Mouse (Mus musculus) forebrain, postnatal 0 days (tissue): ENCODE measurements around the gene Olfr361. TPM values are rescaled to one million over a fixed set of nuclear protein-coding genes. Genes with fewer than 3 reads are reported as not detected.
"Not testable (repeated sequence)": the region's sequence is repeated elsewhere in the genome, so short reads cannot be mapped to it uniquely, and the experiment has no call there.

Source experiments
- ATAC-seq: fragments of 200-750 bp; cut with Nextera tagmentation; 2 replicates; pipeline ENCODE4 v1.8.0; 2017; ENCODE audit warnings: mild to moderate bottlenecking, moderate library complexity
- DNase-seq: peaks from one replicate; pipeline ENCODE4 v3.0.0-alpha.2; 2015
- H3K27ac ChIP-seq: fragments of 300-500 bp; sonication (generic); 2 replicates; pipeline ENCODE4 v1.5.1; 2014; ENCODE audit warnings: low read depth, mild to moderate bottlenecking, antibody characterized with exemption, low read length, moderate library complexity, mixed read lengths
- H3K27me3 ChIP-seq: fragments of 300-500 bp; sonication (generic); 2 replicates; pipeline ENCODE4 v1.6.1; 2014; ENCODE audit warnings: mild to moderate bottlenecking, low read length, mixed read lengths; ENCODE audit not compliant: insufficient read depth
- H3K36me3 ChIP-seq: fragments of 300-500 bp; sonication (generic); 2 replicates; pipeline ENCODE4 v1.6.1; 2014; ENCODE audit warnings: mild to moderate bottlenecking, moderate library complexity; ENCODE audit not compliant: insufficient read depth
- H3K4me1 ChIP-seq: fragments of 300-500 bp; sonication (generic); 2 replicates; pipeline ENCODE4 v1.6.1; 2014; ENCODE audit warnings: antibody characterized with exemption; ENCODE audit not compliant: insufficient read depth
- H3K4me2 ChIP-seq: fragments of 300-500 bp; sonication (generic); 2 replicates; pipeline ENCODE4 v1.6.1; 2014; ENCODE audit warnings: low read depth, mild to moderate bottlenecking, moderate library complexity
- H3K4me3 ChIP-seq: fragments of 300-500 bp; sonication (generic); 2 replicates; pipeline ENCODE4 v1.5.1; 2014; ENCODE audit warnings: low read depth, low read length, mixed read lengths
- H3K9ac ChIP-seq: fragments of 300-500 bp; sonication (generic); 2 replicates; pipeline ENCODE4 v1.6.1; 2014; ENCODE audit warnings: mild to moderate bottlenecking
- H3K9me3 ChIP-seq: fragments of 300-500 bp; sonication (generic); 2 replicates; pipeline ENCODE4 v1.6.1; 2016; ENCODE audit warnings: low read length
- CTCF ChIP-seq: sonication (generic); IDR thresholded peaks from 2 replicates; pipeline ENCODE4 v1.5.1; 2016; ENCODE audit warnings: antibody characterized with exemption, control low read depth, low read depth
- WGBS: fragments of 180-500 bp; shearing (Covaris S2); extraction: QIAGEN DNeasy Blood & Tissue Kit; methylation state at CpG from one replicate; pipeline ENCODE4 v1.1.7; 2014; 5-methylcytosine and 5-hydroxymethylcytosine counted together
- polyA plus RNA-seq: library from polyadenylated mRNA; unstranded; fragments of >200 nt; fragmentation: Nextera tagmentation; extraction: Ambion mirVana; gene quantifications from 2 replicates; pipeline ENCODE4 v1.2.1, GENCODE M21; 2015
- total RNA-seq: library from RNA; depleted of rRNA; stranded (reverse); fragments of >200 nt; gene quantifications from 2 replicates; pipeline ENCODE4 v1.2.3, GENCODE M21; 2014; rRNA removed

The Olfr361 gene
- total RNA-seq (not detected in 2 replicates), polyA plus RNA-seq (not detected in 2 replicates)

- not testable (repeated sequence) for H3K4me2 ChIP-seq, H3K9ac ChIP-seq, H3K36me3 ChIP-seq, H3K4me1 ChIP-seq, H3K4me3 ChIP-seq, H3K27me3 ChIP-seq, H3K9me3 ChIP-seq, ATAC-seq, H3K27ac ChIP-seq, DNase-seq
- WGBS: 67% methylated on average over 1 of the region's 1 CpGs
These were observed at the start of gene Olfr361 for GRCm38 (mm10) chr2:37089190-37089589. TSS of gene Olfr361 (minus strand) at chr2:37089290.

GRCm38 (mm10) chr2:37117810-37118209 is 28.7 kb upstream of the Olfr361 start, which contains the start of gene Olfr362:
TSS of gene Olfr362 (minus strand) at chr2:37117910.
- no peak for ATAC-seq
- TF ChIP-seq CTCF: no peak
- no peak for DNase-seq
- Histone ChIP-seq H3K36me3 (no peaks in the 10 kb centered on the region), H3K4me1 (no peaks in the 10 kb centered on the region), H3K27ac (no peak within 1 kb of the TSS), H3K4me3 (no peak within 1 kb of the TSS), H3K9me3 (0 out of 2 replicates have a peak, but pooled peaks cover 3% of the 10 kb centered on the region), H3K4me2 (no peak within 1 kb of the TSS), H3K9ac (no peak within 1 kb of the TSS), H3K27me3 (no peaks in the 10 kb centered on the region)
- WGBS: 96% methylated on average over 1 of the region's 1 CpGs

GRCm38 (mm10) chr2:37065446-37065845 is 23.6 kb downstream of the Olfr361 start, which contains the start of gene Olfr360:
TSS of gene Olfr360 (plus strand) at chr2:37065746.
- TF ChIP-seq CTCF: no peak
- H3K27ac ChIP-seq: no peak within 1 kb of the TSS
- H3K36me3 ChIP-seq: no peaks in the 10 kb centered on the region
- no peak for DNase-seq
- ATAC-seq: no peak
- H3K27me3 ChIP-seq: no peaks in the 10 kb centered on the region
- H3K4me2 ChIP-seq: no peak within 1 kb of the TSS
- H3K9ac ChIP-seq: no peak within 1 kb of the TSS
- 0 out of 2 replicates have a peak, but pooled peaks cover 4% of the 10 kb centered on the region for H3K9me3 ChIP-seq
- no peak within 1 kb of the TSS for H3K4me3 ChIP-seq
- H3K4me1 ChIP-seq: no peaks in the 10 kb centered on the region

Other genes with a start within 250 kb of the Olfr361 start
- not detected in 2 replicates for gene Olfr350, start 243.0 kb downstream of the Olfr361 start, total RNA-seq
- not detected in 2 replicates for gene Olfr350, start 243.0 kb downstream of the Olfr361 start, polyA plus RNA-seq
- gene Olfr351, start 226.6 kb downstream of the Olfr361 start, total RNA-seq: not detected in 2 replicates
- gene Olfr351, start 226.6 kb downstream of the Olfr361 start, polyA plus RNA-seq: not detected in 2 replicates
- gene Olfr352, start 220.8 kb downstream of the Olfr361 start, total RNA-seq: not detected in 2 replicates
- not detected in 2 replicates for gene Olfr352, start 220.8 kb downstream of the Olfr361 start, polyA plus RNA-seq
- gene Olfr353, start 196.4 kb downstream of the Olfr361 start, total RNA-seq: not detected in 2 replicates
- gene Olfr353, start 196.4 kb downstream of the Olfr361 start, polyA plus RNA-seq: not detected in 2 replicates
- not detected in 2 replicates for gene Olfr354, start 183.6 kb downstream of the Olfr361 start, total RNA-seq
- gene Olfr354, start 183.6 kb downstream of the Olfr361 start, polyA plus RNA-seq: not detected in 2 replicates
- gene Olfr355, start 160.4 kb downstream of the Olfr361 start, total RNA-seq: not detected in 2 replicates
- gene Olfr355, start 160.4 kb downstream of the Olfr361 start, polyA plus RNA-seq: not detected in 2 replicates
- gene Olfr356, start 152.2 kb downstream of the Olfr361 start, total RNA-seq: not detected in 2 replicates
- gene Olfr356, start 152.2 kb downstream of the Olfr361 start, polyA plus RNA-seq: not detected in 2 replicates
- gene Olfr357, start 95.5 kb downstream of the Olfr361 start, total RNA-seq: not detected in 2 replicates
- not detected in 2 replicates for gene Olfr357, start 95.5 kb downstream of the Olfr361 start, polyA plus RNA-seq
- not detected in 2 replicates for gene Olfr358, start 80.0 kb downstream of the Olfr361 start, total RNA-seq
- not detected in 2 replicates for gene Olfr358, start 80.0 kb downstream of the Olfr361 start, polyA plus RNA-seq
- not detected in 2 replicates for gene Olfr360, start 23.5 kb downstream of the Olfr361 start, total RNA-seq
- gene Olfr360, start 23.5 kb downstream of the Olfr361 start, polyA plus RNA-seq: not detected in 2 replicates
- not detected in 2 replicates for gene Olfr362, start 28.6 kb upstream of the Olfr361 start, total RNA-seq
- gene Olfr362, start 28.6 kb upstream of the Olfr361 start, polyA plus RNA-seq: not detected in 2 replicates
- not detected in 2 replicates for gene Olfr364-ps1, start 50.0 kb upstream of the Olfr361 start, total RNA-seq
- gene Olfr364-ps1, start 50.0 kb upstream of the Olfr361 start, polyA plus RNA-seq: not detected in 2 replicates
- not detected in 2 replicates for gene Olfr365, start 98.9 kb upstream of the Olfr361 start, total RNA-seq
- gene Olfr365, start 98.9 kb upstream of the Olfr361 start, polyA plus RNA-seq: not detected in 2 replicates
- gene Olfr366, start 122.3 kb upstream of the Olfr361 start, total RNA-seq: not detected in 2 replicates
- gene Olfr366, start 122.3 kb upstream of the Olfr361 start, polyA plus RNA-seq: not detected in 2 replicates
- gene Olfr368, start 237.2 kb upstream of the Olfr361 start, total RNA-seq: not detected in 2 replicates
- not detected in 2 replicates for gene Olfr368, start 237.2 kb upstream of the Olfr361 start, polyA plus RNA-seq